Mouse (Mus musculus): ENCODE data around the gene Prdm1. TPM values are rescaled to one million over a fixed set of nuclear protein-coding genes. Genes with fewer than 3 reads are reported as not detected.

Gene Prdm1
- polyA plus RNA-seq (2015; fragmentation: Nextera tagmentation; extraction: Ambion mirVana): 0.13 and 0.55 TPM in 2 replicates

DNA sequence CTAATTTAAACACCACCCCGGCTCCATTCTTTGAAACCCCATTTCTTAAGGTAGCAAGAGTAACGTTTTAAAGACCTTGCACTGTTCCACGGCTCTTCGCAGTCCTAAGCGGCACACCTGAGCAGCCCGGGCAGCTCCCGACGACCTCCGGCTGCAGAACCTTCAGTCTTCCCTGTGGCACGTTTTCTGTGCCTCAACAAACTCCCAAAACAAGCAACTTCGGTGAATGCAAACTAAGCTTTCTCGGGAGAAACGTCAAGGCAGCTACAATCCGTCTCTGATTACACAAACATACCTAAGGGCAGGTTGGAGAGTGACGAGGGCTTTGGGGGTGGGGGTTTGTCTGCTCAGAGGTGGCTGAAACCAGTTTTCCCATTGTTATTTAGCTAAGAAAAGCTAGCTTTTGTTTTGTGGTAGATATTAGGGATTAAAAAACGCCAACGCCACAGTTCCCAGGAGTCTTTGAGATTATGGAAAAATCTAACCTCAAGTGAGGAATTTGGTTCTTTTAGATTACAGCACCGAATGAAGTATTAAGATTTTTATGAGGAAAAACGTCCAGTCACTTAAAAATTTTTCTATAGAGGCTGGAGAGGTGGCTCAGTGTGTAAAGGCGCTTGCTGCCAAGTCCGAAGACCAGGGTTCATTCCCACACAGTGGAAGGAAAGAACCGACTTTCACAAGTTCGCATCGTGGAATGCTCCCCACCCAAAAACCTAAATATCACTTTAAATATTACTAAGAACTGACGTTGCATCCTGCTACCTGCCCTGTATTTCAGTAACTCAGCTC lies at the start of gene Prdm1:
Prdm1 (minus strand) TSS at position 211 of the 792 bp plus-strand sequence.

All from adrenal gland, postnatal 0 days (tissue).